Mouse (Mus musculus) heart, postnatal 36 days (tissue): ENCODE data around the gene Zfp658. TPM values are rescaled to one million over a fixed set of nuclear protein-coding genes. Genes with fewer than 3 reads are reported as not detected.
A peak's percentile ranks its signal among the peaks of the same experiment; 100 is the strongest.

Experiments
- DNase-seq, 2 experiments: peaks; one replicate each; pipeline ENCODE4 v3.0.0; 2021 to 2022
- intact Hi-C: fragments of 180-260 bp; cut with DNase I; formaldehyde crosslinking; loops from one replicate; pipeline ENCODE4 v1.15.1; 2025
- total RNA-seq, 2 experiments: library from RNA; stranded (reverse); gene quantifications; 2 replicates each; pipeline ENCODE4 v1.2.3; 2021

The Zfp658 gene
- total RNA-seq, 2 experiments from 2014 or later = 0.87 to 0.94 TPM

GRCm38 (mm10) chr7:43579440-43580171 lies 17.6 kb downstream of the Zfp658 start, which contains the start of gene Zfp719:
Zfp719 (plus strand) TSS chr7:43579610.
- peak; percentile 83 to 85 for DNase-seq
- intact Hi-C loops = loop anchor here (1.0 to 10.0 kb wide), 5 partner anchors 17 to 315 kb away; partner anchors contain the start of genes Ctu1, Zfp658 and Zfp715

GRCm38 (mm10) chr7:43580526-43580925 lies 18.5 kb downstream of the Zfp658 start:
- intact Hi-C loops = loop anchor here (10.0 kb wide), 1 partner anchor 314 kb away; no protein-coding TSS in a partner anchor
- DNase-seq = no peak

- no peak for DNase-seq
- intact Hi-C loops = loop anchor here (10.0 kb wide), 1 partner anchor 310 kb away; no protein-coding TSS in a partner anchor
Measured at GRCm38 (mm10) chr7:43584790-43585189, 22.7 kb downstream of the Zfp658 start.

GRCm38 (mm10) chr7:43601884-43602283 lies 39.8 kb downstream of the Zfp658 start:
- no peak for DNase-seq
- intact Hi-C loops = no loop called here

GRCm38 (mm10) chr7:43606896-43607742 lies 45.1 kb downstream of the Zfp658 start, which contains the start of gene Zfp819:
Zfp819 (plus strand) TSS chr7:43607169.
- intact Hi-C loops = no loop called here
- peak; percentile 9 to 29 for DNase-seq

GRCm38 (mm10) chr7:43607743-43608287 lies 45.8 kb downstream of the Zfp658 start:
- intact Hi-C loops = no loop called here

GRCm38 (mm10) chr7:43608316-43608824 lies 46.3 kb downstream of the Zfp658 start:
- intact Hi-C loops = no loop called here
- DNase-seq = no peak

More at GRCm38 (mm10) chr7:43607743-43608287, 45.8 kb downstream of the Zfp658 start:
- DNase-seq = no peak

GRCm38 (mm10) chr7:43613816-43614551 lies 51.9 kb downstream of the Zfp658 start:
- no peak for DNase-seq

GRCm38 (mm10) chr7:43622927-43623326 lies 60.9 kb downstream of the Zfp658 start:
- intact Hi-C loops = no loop called here
- no peak for DNase-seq

More at GRCm38 (mm10) chr7:43613816-43614551, 51.9 kb downstream of the Zfp658 start:
- intact Hi-C loops = no loop called here

- DNase-seq = no peak
- intact Hi-C loops = no loop called here
Measured at GRCm38 (mm10) chr7:43623819-43624218, 61.8 kb downstream of the Zfp658 start.

Other genes starting within 250 kb of the Zfp658 start
- 10 to 100 TPM; 15.0 to 17.2 TPM for gene Zfp715, start 249.0 kb upstream of the Zfp658 start, total RNA-seq
- gene Siglecf, start 210.9 kb upstream of the Zfp658 start, total RNA-seq = not detected
- under 1 TPM; 0.22 to 0.51 TPM for gene Siglecg, start 154.1 kb upstream of the Zfp658 start, total RNA-seq
- gene Lim2, start 134.6 kb upstream of the Zfp658 start, total RNA-seq = not detected
- not detected for gene Nkg7, start 125.2 kb upstream of the Zfp658 start, total RNA-seq
- gene Cldnd2, start 121.5 kb upstream of the Zfp658 start, total RNA-seq = not detected
- gene Etfb, start 118.2 kb upstream of the Zfp658 start, total RNA-seq = 1,000 to 10,000 TPM; 1,276 to 1,377 TPM
- gene Gm45233, start 118.1 kb upstream of the Zfp658 start, total RNA-seq = under 1 TPM in 1 of 2 experiments, not detected in 1; 0.70 TPM
- gene Vsig10l, start 99.1 kb upstream of the Zfp658 start, total RNA-seq = 1 to 10 TPM; 2.0 to 2.5 TPM
- under 1 TPM; 0.19 to 0.36 TPM for gene Iglon5, start 72.2 kb upstream of the Zfp658 start, total RNA-seq
- gene 4931406B18Rik, start 56.3 kb upstream of the Zfp658 start, total RNA-seq = not detected
- gene Cd33, start 17.8 kb upstream of the Zfp658 start, total RNA-seq = 1 to 10 TPM; 3.8 to 4.4 TPM
- gene Zfp719, start 17.4 kb downstream of the Zfp658 start, total RNA-seq = 1 to 10 TPM; 4.8 to 5.9 TPM
- not detected for gene Zfp819, start 44.9 kb downstream of the Zfp658 start, total RNA-seq
- not detected for gene Ceacam18, start 72.5 kb downstream of the Zfp658 start, total RNA-seq
- 1 to 10 TPM in 1 of 2 experiments, under 1 TPM in 1; 0.94 to 1.3 TPM for gene Siglece, start 97.9 kb downstream of the Zfp658 start, total RNA-seq
- gene Ctu1, start 109.8 kb downstream of the Zfp658 start, total RNA-seq = 1 to 10 TPM; 3.4 to 3.5 TPM
- under 1 TPM; 0.22 to 0.31 TPM for gene Klk14, start 128.2 kb downstream of the Zfp658 start, total RNA-seq
- gene Klk13, start 150.3 kb downstream of the Zfp658 start, total RNA-seq = not detected
- not detected for gene Klk12, start 206.6 kb downstream of the Zfp658 start, total RNA-seq
- gene Klk11, start 212.3 kb downstream of the Zfp658 start, total RNA-seq = under 1 TPM; 0.22 to 0.33 TPM
- gene Klk10, start 218.8 kb downstream of the Zfp658 start, total RNA-seq = under 1 TPM; 0.19 to 0.36 TPM
- gene Klk9, start 229.6 kb downstream of the Zfp658 start, total RNA-seq = not detected
- gene Klk8, start 235.3 kb downstream of the Zfp658 start, total RNA-seq = 10 to 100 TPM; 10.4 to 12.2 TPM
- under 1 TPM in 1 of 2 experiments, not detected in 1; 0.19 TPM for gene Klk7, start 249.0 kb downstream of the Zfp658 start, total RNA-seq